Mouse (Mus musculus): ENCODE data around the gene Plekhm3.

- TF ChIP-seq CTCF (IDR thresholded peaks at IDR 0.05; ENCODE audit: low read depth) (no peak), EP300 (IDR thresholded peaks at IDR 0.05; ENCODE audit: low read depth) (no peak)
Observed at GRCm38 (mm10) chr1:64884007-64884406, 72.6 kb downstream of the Plekhm3 start.

Data from liver, embryonic 14.5 days (tissue).